Mouse (Mus musculus): ENCODE results near the gene Nup188. TPM values are rescaled to one million over a fixed set of nuclear protein-coding genes. Genes with fewer than 3 reads are reported as not detected.

Gene Nup188
- total RNA-seq, 2 experiments from 2014 or later, result 19.5 to 20.7 TPM

- DNase-seq, result peak; percentile 29 to 57
Measured at GRCm38 (mm10) chr2:30351149-30351548, 65.0 kb downstream of the Nup188 start.

GRCm38 (mm10) chr2:30355861-30356260 lies 69.7 kb downstream of the Nup188 start:
- DNase-seq, result no peak

GRCm38 (mm10) chr2:30356266-30356665 lies 70.1 kb downstream of the Nup188 start:
- no peak for DNase-seq

GRCm38 (mm10) chr2:30356906-30357305 lies 70.7 kb downstream of the Nup188 start:
- DNase-seq, result no peak

- peak; percentile 43 to 56 for DNase-seq
Measured at GRCm38 (mm10) chr2:30357552-30358510, 71.6 kb downstream of the Nup188 start.

- DNase-seq, result peak; percentile 86 to 87
Measured at GRCm38 (mm10) chr2:30358533-30359531, 72.6 kb downstream of the Nup188 start, which contains the start of gene Sh3glb2. TSS of gene Sh3glb2 (minus strand) at chr2:30359337.

- no peak for DNase-seq
Measured at GRCm38 (mm10) chr2:30360626-30361025, 74.4 kb downstream of the Nup188 start.

- no peak for DNase-seq
Measured at GRCm38 (mm10) chr2:30362865-30363264, 76.7 kb downstream of the Nup188 start.

GRCm38 (mm10) chr2:30363773-30364650 lies 77.8 kb downstream of the Nup188 start, which contains the start of gene Miga2:
TSS of gene Miga2 (plus strand) at chr2:30364233.
- DNase-seq, result peak; percentile 99 to 100

GRCm38 (mm10) chr2:30365281-30366069 lies 79.3 kb downstream of the Nup188 start:
- peak in 1 of 2 experiments; percentile 36 for DNase-seq

- DNase-seq, result peak; percentile 54 to 61
Measured at GRCm38 (mm10) chr2:30366203-30366602, 80.0 kb downstream of the Nup188 start.

GRCm38 (mm10) chr2:30371544-30371943 lies 85.3 kb downstream of the Nup188 start:
- no peak for DNase-seq

- DNase-seq, result no peak
Measured at GRCm38 (mm10) chr2:30372726-30373125, 86.5 kb downstream of the Nup188 start.

- no peak for DNase-seq
Measured at GRCm38 (mm10) chr2:30375893-30376292, 89.7 kb downstream of the Nup188 start.

- DNase-seq, result no peak
Measured at GRCm38 (mm10) chr2:30377721-30378120, 91.5 kb downstream of the Nup188 start.

- DNase-seq, result no peak
Measured at GRCm38 (mm10) chr2:30379307-30379706, 93.1 kb downstream of the Nup188 start.

- DNase-seq, result peak in 1 of 2 experiments; percentile 70
Measured at GRCm38 (mm10) chr2:30380564-30381376, 94.6 kb downstream of the Nup188 start.

- peak; percentile 70 to 86 for DNase-seq
Measured at GRCm38 (mm10) chr2:30381377-30381725, 95.2 kb downstream of the Nup188 start.

- DNase-seq, result no peak
Measured at GRCm38 (mm10) chr2:30384814-30385213, 98.6 kb downstream of the Nup188 start.

- DNase-seq, result no peak
Measured at GRCm38 (mm10) chr2:30385591-30385990, 99.4 kb downstream of the Nup188 start.

Measured in heart, adult 18-20 months (tissue).